Mouse (Mus musculus): ENCODE measurements around the gene Pibf1.

Pibf1 gene

GRCm38 (mm10) chr14:99266749-99267148 lies 167.5 kb downstream of the Pibf1 start:
- CTCF ChIA-PET: no interaction called here

GRCm38 (mm10) chr14:99274056-99274455 lies 174.8 kb downstream of the Pibf1 start:
- CTCF ChIA-PET: no interaction called here

GRCm38 (mm10) chr14:99275827-99276226 lies 176.6 kb downstream of the Pibf1 start:
- CTCF ChIA-PET: no interaction called here

DNA sequence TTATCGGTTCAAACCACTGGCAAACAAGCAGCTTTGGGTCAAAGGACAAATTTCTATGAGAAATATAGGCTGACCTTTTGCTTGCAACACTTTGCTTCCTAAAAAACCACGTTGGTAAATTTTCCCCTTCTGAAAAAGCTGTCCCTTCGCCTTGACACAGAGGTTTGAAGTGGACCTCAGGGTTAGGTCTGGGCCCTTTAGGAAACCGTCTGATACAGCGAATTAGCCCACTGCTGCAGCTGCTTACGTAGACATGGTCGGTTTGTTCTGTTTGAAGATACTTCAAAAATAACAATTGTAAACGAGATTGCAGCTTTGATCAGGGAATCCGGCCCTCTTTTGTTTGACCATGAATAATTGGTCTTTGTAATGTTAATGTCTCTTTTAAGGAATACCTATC lies 179.1 kb downstream of the Pibf1 start:
- CTCF ChIA-PET: no interaction called here

- CTCF ChIA-PET: no interaction called here
These were observed 179.7 kb downstream of the Pibf1 start for GRCm38 (mm10) chr14:99278763-99279486.

DNA sequence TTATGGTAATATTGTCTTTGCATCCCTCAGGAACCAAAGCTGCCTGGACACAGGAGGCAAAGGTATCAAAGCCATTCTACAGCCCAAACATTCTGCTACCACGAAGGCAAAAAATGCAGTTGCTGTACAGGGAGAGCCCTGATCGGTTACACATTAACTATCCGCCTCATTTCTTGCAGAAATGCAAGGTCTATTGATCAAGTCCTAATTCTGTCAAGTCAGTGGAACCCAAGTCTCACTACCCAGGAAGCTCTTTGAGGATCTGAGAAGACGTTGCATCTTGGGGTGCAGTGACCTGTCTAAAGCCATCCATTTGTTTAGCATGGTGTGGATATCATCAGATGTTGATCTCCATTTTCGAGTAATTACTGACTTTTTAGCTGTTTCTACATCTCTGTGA lies 181.2 kb downstream of the Pibf1 start:
- CTCF ChIA-PET: no interaction called here

GRCm38 (mm10) chr14:99280825-99281433 lies 181.7 kb downstream of the Pibf1 start:
- CTCF ChIA-PET: interaction anchor here (0.7 kb wide), 1 partner anchor 158 kb away, joined by 3 read pairs; no protein-coding TSS in a partner anchor

- CTCF ChIA-PET: no interaction called here
These were observed 186.3 kb downstream of the Pibf1 start for GRCm38 (mm10) chr14:99285486-99285885.

DNA sequence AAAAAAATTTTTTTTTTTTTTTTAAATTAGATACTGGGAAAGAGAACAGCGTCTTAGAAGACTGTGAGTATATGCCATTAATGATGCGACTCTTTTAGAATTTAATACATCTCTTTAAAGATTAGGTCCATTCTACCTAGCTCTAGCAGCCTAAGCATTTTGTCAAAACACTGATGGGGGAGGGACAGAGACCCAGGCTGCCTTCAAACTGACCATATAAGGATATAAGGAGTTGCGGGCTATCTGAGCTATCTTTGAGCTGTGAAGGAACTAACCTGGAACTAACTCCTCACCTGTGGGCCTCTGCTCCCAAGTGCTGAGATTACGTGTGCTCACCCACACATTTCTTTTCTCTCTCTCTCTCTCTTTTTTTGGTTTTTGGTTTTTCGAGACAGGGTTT lies 193.0 kb downstream of the Pibf1 start:
- CTCF ChIA-PET: no interaction called here

- CTCF ChIA-PET: no interaction called here
These were observed 195.2 kb downstream of the Pibf1 start for GRCm38 (mm10) chr14:99294424-99294823.

DNA sequence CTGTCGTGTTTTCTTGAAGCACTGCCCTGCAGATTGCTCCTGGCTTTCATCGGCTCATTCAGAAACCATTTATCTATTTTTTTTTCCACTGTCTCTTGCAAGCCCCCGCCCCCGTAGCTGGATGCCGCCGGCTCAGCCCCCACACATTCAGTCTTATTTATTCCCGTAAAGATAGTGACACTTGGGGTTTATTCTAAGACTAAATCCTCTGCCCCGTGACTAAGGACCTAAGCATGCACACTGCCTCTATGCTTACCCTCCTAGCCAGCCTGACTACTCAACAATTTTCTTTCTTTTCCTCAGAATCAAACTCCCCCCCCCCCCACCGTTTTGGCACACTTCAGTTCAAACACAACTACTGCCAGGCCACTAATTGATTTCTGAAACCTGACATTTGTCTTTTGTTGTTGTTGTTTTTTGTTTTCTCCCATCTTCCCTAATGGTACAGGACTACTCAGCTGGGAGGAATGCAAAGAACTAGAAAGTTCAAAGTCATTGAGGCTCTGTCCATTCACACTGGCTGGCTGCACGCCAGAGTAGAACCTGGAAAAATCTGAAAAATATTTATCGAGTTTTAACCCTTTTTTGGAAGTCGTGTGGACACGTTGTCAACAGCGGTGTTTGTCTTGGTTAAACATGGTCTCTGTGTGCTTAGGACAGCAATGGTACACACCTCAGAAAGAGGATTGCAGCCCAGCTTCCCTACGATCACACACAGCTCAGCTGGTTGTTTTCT lies 196.6 kb downstream of the Pibf1 start:
- CTCF ChIA-PET: no interaction called here

- CTCF ChIA-PET: no interaction called here
These were observed 199.3 kb downstream of the Pibf1 start, which contains the start of gene Klf5 for GRCm38 (mm10) chr14:99298385-99299021. Klf5 (plus strand) TSS chr14:99298691.

DNA sequence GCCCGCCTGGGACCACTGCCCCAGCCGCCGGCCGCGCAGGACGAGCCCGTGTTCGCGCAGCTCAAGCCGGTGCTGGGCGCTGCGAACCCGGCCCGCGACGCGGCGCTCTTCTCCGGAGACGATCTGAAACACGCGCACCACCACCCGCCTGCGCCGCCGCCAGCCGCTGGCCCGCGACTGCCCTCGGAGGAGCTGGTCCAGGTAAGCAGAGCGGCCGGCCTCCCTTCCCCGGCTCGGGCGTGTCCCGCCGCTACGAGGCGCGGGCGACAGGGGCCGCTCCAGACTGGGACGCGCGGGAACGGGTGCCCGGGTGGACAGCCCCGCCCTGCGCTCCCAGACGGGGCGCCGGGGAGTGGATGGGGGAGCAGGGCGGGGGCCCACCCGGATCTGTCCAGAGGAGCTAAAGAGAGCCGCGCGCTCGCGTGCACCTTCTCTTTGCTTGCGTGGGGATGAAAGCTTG lies 199.8 kb downstream of the Pibf1 start:
- CTCF ChIA-PET: no interaction called here

DNA sequence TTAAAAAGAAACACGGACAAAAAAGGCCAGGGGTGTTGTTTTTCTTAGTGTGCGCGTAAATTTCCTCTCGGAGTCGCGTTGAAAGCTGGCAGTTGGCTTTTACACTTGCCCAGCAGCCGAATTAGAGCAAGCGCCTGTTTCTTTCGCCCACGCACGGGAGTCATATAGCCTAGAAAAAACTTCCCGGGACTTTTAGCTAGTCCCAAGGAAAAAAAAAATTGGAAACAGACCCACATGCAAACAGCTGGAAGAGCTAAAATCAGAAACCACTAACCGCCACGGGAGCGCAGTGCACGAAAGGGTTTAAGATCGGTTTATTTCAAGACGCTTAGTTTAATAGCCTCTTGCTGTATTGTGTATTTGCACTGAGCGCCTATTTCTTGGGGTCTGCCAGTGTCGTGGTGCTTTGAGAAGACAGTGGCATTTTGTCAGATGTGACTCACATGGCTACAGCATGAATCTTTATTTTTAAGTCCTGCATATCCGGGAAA lies 200.5 kb downstream of the Pibf1 start:
- CTCF ChIA-PET: no interaction called here

GRCm38 (mm10) chr14:99301472-99301871 lies 202.2 kb downstream of the Pibf1 start:
- CTCF ChIA-PET: no interaction called here

Data from spleen, embryonic (tissue).